Mouse (Mus musculus) kidney, embryonic 14.5 days (tissue): ENCODE results near the gene Ubald2. TPM values are rescaled to one million over a fixed set of nuclear protein-coding genes. Genes with fewer than 3 reads are reported as not detected.
"Not testable (repeated sequence)": the region's sequence is repeated elsewhere in the genome, so short reads cannot be mapped to it uniquely, and the experiment has no call there.

Source experiments
- ATAC-seq: fragments of 200-750 bp; cut with Nextera tagmentation; 2 replicates; pipeline ENCODE4 v1.8.0; 2017; ENCODE audit warnings: moderate number of reproducible peaks, mild to moderate bottlenecking, moderate TSS enrichment, moderate library complexity; ENCODE audit not compliant: low FRiP score, low TSS enrichment
- H3K27ac ChIP-seq: fragments of 300-500 bp; sonication (generic); 2 replicates; pipeline ENCODE4 v1.5.1; 2014; ENCODE audit warnings: low read depth, mild to moderate bottlenecking, low read length, moderate library complexity, mixed read lengths
- H3K27me3 ChIP-seq: fragments of 300-500 bp; sonication (generic); 2 replicates; pipeline ENCODE4 v1.6.1; 2014; ENCODE audit warnings: mild to moderate bottlenecking, low read length; ENCODE audit not compliant: control insufficient read depth, insufficient read depth
- H3K36me3 ChIP-seq: fragments of 300-500 bp; sonication (generic); 2 replicates; pipeline ENCODE4 v1.6.1; 2014; ENCODE audit warnings: low read length, mixed read lengths; ENCODE audit not compliant: control insufficient read depth, insufficient read depth
- H3K4me1 ChIP-seq: fragments of 300-500 bp; sonication (generic); 2 replicates; pipeline ENCODE4 v1.6.1; 2014; ENCODE audit warnings: low read length, mixed read lengths; ENCODE audit not compliant: control insufficient read depth, insufficient read depth
- H3K4me2 ChIP-seq: fragments of 300-500 bp; sonication (generic); replicated peaks from 2 replicates; pipeline ENCODE4 v1.6.1; 2014; ENCODE audit warnings: low read depth, mild to moderate bottlenecking, low read length
- H3K4me3 ChIP-seq: fragments of 300-500 bp; sonication (generic); 2 replicates; pipeline ENCODE4 v1.5.1; 2014; ENCODE audit warnings: mild to moderate bottlenecking, low read length
- H3K9ac ChIP-seq: fragments of 300-500 bp; sonication (generic); 2 replicates; pipeline ENCODE4 v1.6.1; 2014; ENCODE audit warnings: low read depth, mild to moderate bottlenecking, low read length, moderate library complexity
- H3K9me3 ChIP-seq: fragments of 300-500 bp; sonication (generic); 2 replicates; pipeline ENCODE4 v1.6.1; 2016; ENCODE audit warnings: low read length; ENCODE audit not compliant: control insufficient read depth
- WGBS: fragments of 180-500 bp; shearing (Covaris S2); extraction: QIAGEN DNeasy Blood & Tissue Kit; methylation state at CpG from one replicate; pipeline ENCODE4 v1.1.7; 2014; 5-methylcytosine and 5-hydroxymethylcytosine counted together
- polyA plus RNA-seq: library from polyadenylated mRNA; unstranded; fragments of >200 nt; fragmentation: Nextera tagmentation; extraction: Ambion mirVana; gene quantifications from 2 replicates; pipeline ENCODE4 v1.2.1, GENCODE M21; 2014

Gene Ubald2
- polyA plus RNA-seq, 1 experiment from 2014 or later: 80.8 TPM

GRCm38 (mm10) chr11:116422562-116422961 lies 11.3 kb upstream of the Ubald2 start:
- whole genome bisulfite sequencing: 89% methylated on average over 2 of the region's 2 CpGs
- ATAC-seq: no peak
- H3K4me2 ChIP-seq: no peak overlapping the region

GRCm38 (mm10) chr11:116423214-116423613 lies 10.7 kb upstream of the Ubald2 start:
- H3K4me1 ChIP-seq: peaks cover 14% of the 10 kb centered on the region
- ATAC-seq: no peak
- no peak overlapping the region for H3K4me3 ChIP-seq
- no peak overlapping the region for H3K9ac ChIP-seq
- no peaks in the 10 kb centered on the region for H3K9me3 ChIP-seq
- no peak overlapping the region for H3K4me2 ChIP-seq
- no peaks in the 10 kb centered on the region for H3K36me3 ChIP-seq
- no peak overlapping the region for H3K27ac ChIP-seq
- no peaks in the 10 kb centered on the region for H3K27me3 ChIP-seq
- 72% methylated on average over 6 of the region's 6 CpGs for WGBS

More at GRCm38 (mm10) chr11:116422562-116422961, 11.3 kb upstream of the Ubald2 start:
- no peak overlapping the region for H3K9ac ChIP-seq
- no peak overlapping the region for H3K4me3 ChIP-seq
- H3K36me3 ChIP-seq: no peaks in the 10 kb centered on the region
- H3K27ac ChIP-seq: no peak overlapping the region
- H3K27me3 ChIP-seq: no peaks in the 10 kb centered on the region
- no peaks in the 10 kb centered on the region for H3K9me3 ChIP-seq
- H3K4me1 ChIP-seq: peaks cover 19% of the 10 kb centered on the region

DNA sequence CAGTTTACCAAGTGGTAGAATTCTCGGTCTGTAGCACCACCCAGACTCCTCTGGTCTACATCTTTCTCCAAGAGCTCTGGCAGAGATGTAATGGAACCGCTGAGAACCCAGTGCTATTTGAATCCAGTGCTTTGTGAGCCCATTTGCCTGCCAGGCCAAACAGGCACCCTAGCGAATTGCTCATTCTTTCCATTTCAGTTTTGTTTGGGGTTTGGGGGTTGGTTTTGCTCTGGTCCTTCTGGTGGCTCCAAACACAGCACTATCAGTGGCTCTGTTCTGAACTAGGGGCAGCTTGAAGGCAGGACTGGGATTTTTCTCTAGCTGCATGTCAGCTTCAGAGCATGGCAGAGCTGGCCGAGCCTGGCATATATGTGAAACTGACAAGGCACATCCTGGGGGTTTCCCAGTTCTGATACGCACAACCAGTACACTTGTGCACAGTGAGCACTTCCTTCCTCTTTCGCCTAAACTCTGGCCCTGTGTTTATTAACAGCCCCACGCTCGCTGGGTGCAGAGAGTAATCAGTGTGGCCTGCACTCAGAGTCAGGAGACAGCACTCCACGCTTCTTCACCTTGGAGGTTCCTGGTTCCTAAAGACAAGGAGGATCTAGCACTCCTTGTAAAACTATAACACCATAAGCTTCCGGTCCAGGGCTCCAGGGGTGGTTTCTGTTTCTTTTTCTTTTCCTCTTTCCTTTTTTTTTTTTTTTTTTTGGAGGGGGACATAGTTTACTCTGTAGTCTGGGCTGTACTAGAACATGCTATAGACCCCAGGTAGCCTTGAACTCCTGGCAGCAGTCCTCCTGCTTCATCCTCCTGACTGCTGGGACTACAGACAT lies 9.9 kb upstream of the Ubald2 start:
- whole genome bisulfite sequencing: 85% methylated on average over 10 of the region's 10 CpGs
- Histone ChIP-seq H3K9me3 (no peaks in the 10 kb centered on the region), H3K9ac (no peak overlapping the region), H3K4me3 (no peak overlapping the region), H3K4me2 (no peak overlapping the region), H3K27me3 (no peaks in the 10 kb centered on the region), H3K27ac (no peak overlapping the region), H3K4me1 (peaks cover 11% of the 10 kb centered on the region), H3K36me3 (no peaks in the 10 kb centered on the region)
- ATAC-seq: no peak

GRCm38 (mm10) chr11:116424621-116425407 lies 9.1 kb upstream of the Ubald2 start:
- Histone ChIP-seq H3K27ac (no peak overlapping the region), H3K9me3 (no peaks in the 10 kb centered on the region), H3K4me2 (no peak overlapping the region), H3K4me3 (no peak overlapping the region), H3K4me1 (peaks cover 12% of the 10 kb centered on the region), H3K27me3 (no peaks in the 10 kb centered on the region), H3K36me3 (no peaks in the 10 kb centered on the region), H3K9ac (no peak overlapping the region)
- ATAC-seq: no peak
- 51% methylated on average over 8 of the region's 8 CpGs for WGBS

DNA sequence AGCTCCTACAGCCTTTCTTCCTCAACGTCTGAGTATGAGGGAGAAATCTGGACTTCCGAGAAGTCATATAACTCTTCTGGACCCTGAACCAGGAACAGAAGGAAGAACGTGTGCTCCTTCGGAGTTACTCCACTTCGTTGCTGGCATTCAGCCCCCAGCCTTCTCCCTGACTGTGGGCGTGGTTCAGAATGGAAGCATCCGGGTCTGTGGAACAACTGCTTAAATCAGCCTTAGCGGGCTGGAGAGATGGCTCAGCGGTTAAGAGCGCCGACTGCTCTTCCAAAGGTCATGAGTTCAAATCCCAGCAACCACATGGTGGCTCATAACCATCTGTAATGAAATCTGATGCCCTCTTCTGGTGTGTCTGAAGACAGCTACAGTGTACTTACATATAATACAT lies 7.6 kb upstream of the Ubald2 start:
- not testable (repeated sequence) for H3K4me2 ChIP-seq, H3K4me3 ChIP-seq, H3K4me1 ChIP-seq, H3K9me3 ChIP-seq, H3K27ac ChIP-seq, H3K9ac ChIP-seq, ATAC-seq, H3K36me3 ChIP-seq, H3K27me3 ChIP-seq
- 86% methylated on average over 11 of the region's 11 CpGs for WGBS

DNA sequence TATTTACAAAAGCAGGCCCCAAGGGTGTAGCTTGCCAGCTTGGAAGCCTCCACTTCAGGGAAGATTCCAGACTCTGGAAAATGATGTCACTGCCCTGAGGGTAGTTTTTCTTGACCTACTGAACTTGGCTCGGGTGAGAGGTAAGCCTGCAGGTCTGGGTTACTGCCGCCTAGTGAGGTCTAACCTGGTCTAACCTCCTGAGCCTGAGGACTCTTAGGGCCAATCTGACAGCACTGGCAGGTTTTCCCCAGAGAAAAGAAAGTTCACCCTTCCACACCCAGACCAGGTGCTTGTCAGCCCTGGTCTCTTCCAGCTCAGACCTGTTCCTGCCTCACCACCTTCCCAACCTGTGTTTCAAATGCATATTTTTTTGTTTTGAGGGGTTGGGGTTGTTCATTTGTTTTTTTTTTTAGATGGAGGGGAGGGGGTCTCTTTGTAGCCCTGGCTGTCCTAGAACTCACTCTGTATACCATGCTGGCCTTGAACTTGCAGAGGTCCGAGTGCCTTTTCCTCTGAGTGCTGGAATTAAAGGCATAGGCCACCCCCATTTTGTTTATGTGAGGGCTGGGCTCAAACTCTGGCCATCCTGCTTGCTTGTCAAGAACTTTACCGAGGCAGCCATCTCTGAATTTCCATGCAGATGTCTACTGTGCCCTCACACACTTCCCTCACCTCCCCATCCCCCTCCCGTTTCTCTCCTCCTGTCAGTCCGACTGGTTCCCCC lies 6.9 kb upstream of the Ubald2 start:
- ATAC-seq: no peak
- Histone ChIP-seq H3K4me2 (no peak overlapping the region), H3K9ac (no peak overlapping the region), H3K27ac (no peak overlapping the region), H3K9me3 (no peaks in the 10 kb centered on the region), H3K4me1 (peaks cover 9% of the 10 kb centered on the region; the same call in 1 of the 2 replicates), H3K36me3 (no peaks in the 10 kb centered on the region), H3K4me3 (no peak overlapping the region), H3K27me3 (no peaks in the 10 kb centered on the region)
- 68% methylated on average over 6 of the region's 6 CpGs for WGBS

- WGBS: 33% methylated on average over 13 of the region's 13 CpGs
- H3K4me3 ChIP-seq: no peak overlapping the region
- H3K27ac ChIP-seq: peak overlapping the region; percentile 69
- H3K36me3 ChIP-seq: no peaks in the 10 kb centered on the region
- no peaks in the 10 kb centered on the region for H3K9me3 ChIP-seq
- no peaks in the 10 kb centered on the region for H3K27me3 ChIP-seq
- no peak overlapping the region for H3K4me2 ChIP-seq
- H3K4me1 ChIP-seq: peaks cover 12% of the 10 kb centered on the region; the same call in 1 of the 2 replicates
- 0 out of 2 replicates have a peak overlapping the region, but pooled peaks have one; percentile 23 for H3K9ac ChIP-seq
- no peak for ATAC-seq
Observed at GRCm38 (mm10) chr11:116428872-116429859, 4.7 kb upstream of the Ubald2 start.
